Mouse (Mus musculus) G1E (cell line): ENCODE measurements at regions not wholly inside any gene's neighbourhood (a gene's known extent, or its start where the extent isn't known, plus 50 kb on each side); places are given as distances from the start of the nearest gene placed in this dataset.

ENCODE experiments used
- ATAC-seq: 2 replicates; pipeline ENCODE4 v1.8.0; 2016; ENCODE audit warnings: mild to moderate bottlenecking; ENCODE audit not compliant: insufficient number of reproducible peaks, poor library complexity, low FRiP score, severe bottlenecking; ENCODE audit errors: extremely low read depth
- DNase-seq: peaks from one replicate; pipeline ENCODE4 v3.0.0; 2012; ENCODE audit warnings: low spot score
- H3K27me3 ChIP-seq: 2 replicates; pipeline ENCODE4 v1.6.1; 2012; ENCODE audit warnings: mild to moderate bottlenecking, low read length, inconsistent platforms; ENCODE audit not compliant: insufficient read depth
- H3K36me3 ChIP-seq: replicated peaks from 2 replicates; pipeline ENCODE3; 2012; ENCODE audit warnings: mild to moderate bottlenecking, inconsistent platforms
- H3K4me1 ChIP-seq: 2 replicates; pipeline ENCODE4 v1.6.1; 2012; ENCODE audit warnings: low read depth, low read length, inconsistent platforms, mixed read lengths; ENCODE audit not compliant: insufficient read depth
- H3K4me3 ChIP-seq: 2 replicates; pipeline ENCODE4 v1.5.1; 2012; ENCODE audit warnings: low read depth, mild to moderate bottlenecking, inconsistent platforms, low read length, moderate library complexity, mixed read lengths
- H3K9me3 ChIP-seq: replicated peaks from 2 replicates; pipeline ENCODE4 v1.6.1; 2012; ENCODE audit warnings: inconsistent platforms
- CTCF ChIP-seq: IDR thresholded peaks from 2 replicates; pipeline ENCODE4 v1.5.1; 2012; ENCODE audit warnings: low read depth, low read length, inconsistent platforms, mixed read lengths
- GATA1 ChIP-seq: IDR thresholded peaks from 2 replicates; pipeline ENCODE4 v1.6.1; 2012; ENCODE audit warnings: borderline replicate concordance, low read length, inconsistent platforms, mixed read lengths
- GATA2 ChIP-seq: IDR thresholded peaks from 2 replicates; pipeline ENCODE4 v1.6.1; 2012; ENCODE audit warnings: low read depth, low read length, inconsistent platforms, borderline replicate concordance
- POLR2AphosphoS5 ChIP-seq: IDR thresholded peaks from 2 replicates; pipeline ENCODE4 v1.6.1; 2012; ENCODE audit warnings: low read depth, low read length, inconsistent platforms; ENCODE audit not compliant: insufficient replicate concordance
- TAL1 ChIP-seq: conservative IDR thresholded peaks from 2 replicates; pipeline ENCODE4 v1.6.1; 2012; ENCODE audit warnings: low read depth, low read length, inconsistent platforms, mixed read lengths

GRCm38 (mm10) chr6:143648501-143648900 lies 481.5 kb downstream of the Etnk1 start:
- DNase-seq: no peak
- TF ChIP-seq GATA1 (no peak), CTCF (no peak), POLR2AphosphoS5 (no peak), GATA2 (no peak)
- Histone ChIP-seq H3K36me3 (no peaks in the 10 kb centered on the region), H3K4me1 (no peaks in the 10 kb centered on the region), H3K27me3 (no peaks in the 10 kb centered on the region), H3K9me3 (peaks cover 52% of the 10 kb centered on the region), H3K4me3 (no peak overlapping the region)
- no peak for ATAC-seq

- TF ChIP-seq GATA1 (no peak), GATA2 (no peak), CTCF (no peak), POLR2AphosphoS5 (no peak), TAL1 (no peak)
- Histone ChIP-seq H3K4me3 (no peak overlapping the region), H3K9me3 (peaks cover 46% of the 10 kb centered on the region), H3K4me1 (no peaks in the 10 kb centered on the region), H3K27me3 (no peaks in the 10 kb centered on the region), H3K36me3 (no peaks in the 10 kb centered on the region)
- ATAC-seq (no peak), DNase-seq (no peak)
Measured at GRCm38 (mm10) chr6:143656576-143656975, 489.6 kb downstream of the Etnk1 start.

DNA sequence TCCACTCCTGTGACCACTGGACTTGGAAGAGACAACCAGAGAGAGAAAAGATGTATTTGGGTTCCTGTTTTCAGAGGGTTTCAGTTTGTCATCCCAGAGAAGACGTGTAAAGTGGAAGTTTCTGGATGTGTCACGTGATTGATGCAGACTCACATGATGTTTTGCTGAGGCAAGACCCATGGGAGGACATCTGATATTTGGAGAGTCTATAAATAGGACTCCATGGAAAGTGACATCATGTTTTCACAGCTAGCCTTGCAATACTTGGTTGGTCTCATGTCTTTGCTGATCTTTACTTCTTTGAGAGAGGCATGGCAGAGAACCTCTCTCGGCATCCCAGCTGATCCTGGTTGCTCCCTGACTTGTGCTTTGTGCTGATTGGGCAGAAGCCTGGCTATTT lies 493.8 kb downstream of the Etnk1 start:
- no peak for ATAC-seq
- no peak for DNase-seq
- Histone ChIP-seq H3K4me3 (no peak overlapping the region), H3K36me3 (no peaks in the 10 kb centered on the region), H3K4me1 (no peaks in the 10 kb centered on the region), H3K27me3 (no peaks in the 10 kb centered on the region), H3K9me3 (peaks cover 47% of the 10 kb centered on the region)
- TF ChIP-seq TAL1: no peak
- no peak for TF ChIP-seq CTCF
- TF ChIP-seq POLR2AphosphoS5: no peak
- no peak for TF ChIP-seq GATA2
- TF ChIP-seq GATA1: no peak

DNA sequence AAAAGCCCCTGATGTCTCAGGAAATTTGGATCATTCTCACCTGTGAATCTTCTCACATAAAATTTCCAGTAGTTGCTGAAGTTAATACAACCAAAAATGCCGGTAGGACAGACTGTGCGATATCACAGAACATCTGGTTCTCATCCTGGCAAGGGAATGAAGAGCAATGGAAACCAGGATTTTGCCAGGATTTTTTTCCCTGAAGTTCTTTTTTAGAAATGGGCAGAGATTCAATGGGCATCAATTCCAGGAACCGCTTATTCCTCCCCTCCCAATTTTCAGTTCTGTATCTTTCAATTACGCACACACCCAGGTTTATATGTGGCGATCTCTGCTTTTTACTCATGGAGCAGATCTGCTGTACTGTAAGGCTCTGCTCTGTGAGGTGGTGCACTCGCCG lies 496.3 kb downstream of the Etnk1 start:
- TF ChIP-seq GATA1: no peak
- no peak for TF ChIP-seq POLR2AphosphoS5
- no peak for TF ChIP-seq TAL1
- TF ChIP-seq CTCF: no peak
- no peak for TF ChIP-seq GATA2
- no peak for ATAC-seq
- Histone ChIP-seq H3K27me3 (no peaks in the 10 kb centered on the region), H3K4me3 (no peak overlapping the region), H3K9me3 (peaks cover 63% of the 10 kb centered on the region), H3K4me1 (no peaks in the 10 kb centered on the region), H3K36me3 (no peaks in the 10 kb centered on the region)
- DNase-seq: no peak

DNA sequence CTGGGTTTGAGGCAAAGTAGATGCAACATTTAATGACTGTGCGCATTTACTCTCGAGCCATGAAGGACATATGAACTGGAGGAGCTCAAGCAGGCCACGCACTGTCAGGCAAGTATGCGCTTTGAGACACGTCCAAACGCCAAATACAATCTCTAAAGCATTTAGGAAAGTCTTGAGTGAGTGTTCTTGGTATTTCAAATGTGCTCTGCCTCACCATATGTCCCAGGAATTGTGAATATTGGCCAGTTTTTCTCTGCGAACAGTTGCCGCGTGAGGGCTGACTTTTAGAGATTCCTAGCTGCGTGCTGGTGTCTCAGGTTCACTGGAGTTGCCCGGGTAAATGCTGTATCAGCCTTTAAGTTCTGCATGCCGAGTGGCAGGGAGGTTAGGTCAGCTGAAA lies 498.4 kb downstream of the Etnk1 start:
- DNase-seq: no peak
- no peak for TF ChIP-seq GATA2
- TF ChIP-seq POLR2AphosphoS5: no peak
- TF ChIP-seq CTCF: no peak
- no peak for TF ChIP-seq TAL1
- no peak for TF ChIP-seq GATA1
- Histone ChIP-seq H3K4me1 (no peaks in the 10 kb centered on the region), H3K9me3 (peaks cover 63% of the 10 kb centered on the region), H3K36me3 (no peaks in the 10 kb centered on the region), H3K4me3 (no peak overlapping the region), H3K27me3 (no peaks in the 10 kb centered on the region)
- ATAC-seq: no peak

- H3K27me3 ChIP-seq: no peaks in the 10 kb centered on the region
- no peaks in the 10 kb centered on the region for H3K4me1 ChIP-seq
- TF ChIP-seq GATA1: no peak
- no peak for TF ChIP-seq POLR2AphosphoS5
- no peak for TF ChIP-seq CTCF
- no peak for TF ChIP-seq TAL1
- no peak for TF ChIP-seq GATA2
- no peak overlapping the region for H3K4me3 ChIP-seq
- DNase-seq: no peak
- ATAC-seq: no peak
- peaks cover 51% of the 10 kb centered on the region for H3K9me3 ChIP-seq
- H3K36me3 ChIP-seq: no peaks in the 10 kb centered on the region
Measured at GRCm38 (mm10) chr6:143668551-143668950, 501.5 kb downstream of the Etnk1 start.
